Mouse (Mus musculus): ENCODE data around the gene Rab1b.
"Not testable (repeated sequence)": the region's sequence is repeated elsewhere in the genome, so short reads cannot be mapped to it uniquely, and the experiment has no call there.

Rab1b gene

DNA sequence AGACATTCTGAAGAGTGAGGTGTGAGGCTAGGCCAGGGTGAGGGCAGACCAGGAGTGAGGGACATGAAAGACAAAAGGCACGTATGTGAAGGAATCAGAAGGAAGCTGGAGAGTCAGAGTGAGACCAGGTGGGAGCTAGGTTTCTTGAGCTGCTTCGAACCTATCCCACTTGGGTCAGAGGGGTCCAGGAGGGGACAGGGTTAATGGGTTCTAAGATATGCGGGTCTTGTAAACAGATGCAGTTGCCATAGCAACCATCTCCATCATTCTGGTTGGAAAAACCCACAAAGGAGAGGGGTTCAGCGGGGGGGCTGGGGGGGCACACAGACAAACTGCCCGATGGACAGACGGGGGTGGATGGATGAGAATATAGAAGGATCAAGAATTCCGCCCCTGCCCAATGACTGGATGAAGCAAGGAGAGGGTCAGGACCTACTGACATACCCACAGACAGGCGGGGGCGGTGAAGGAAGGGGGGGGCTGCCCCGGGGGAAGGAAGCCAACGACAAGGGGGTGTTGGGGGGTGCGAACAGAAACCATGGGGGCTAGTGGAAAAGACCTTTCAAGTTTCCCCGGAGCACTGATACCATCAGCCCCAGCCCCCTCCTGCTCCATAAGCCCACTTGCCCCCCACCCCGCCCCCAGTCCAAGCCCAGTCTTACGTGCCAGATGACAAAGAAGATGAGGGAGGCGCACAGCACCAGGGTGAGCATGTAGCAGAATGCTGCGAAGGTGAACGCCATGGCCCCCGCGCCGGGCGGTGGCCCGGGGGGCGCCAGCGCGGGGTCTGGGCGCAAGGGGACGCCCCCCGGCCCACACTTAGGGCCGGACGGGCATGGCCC lies 9.1 kb downstream of the Rab1b start:
- DNase-seq = no peak

DNA sequence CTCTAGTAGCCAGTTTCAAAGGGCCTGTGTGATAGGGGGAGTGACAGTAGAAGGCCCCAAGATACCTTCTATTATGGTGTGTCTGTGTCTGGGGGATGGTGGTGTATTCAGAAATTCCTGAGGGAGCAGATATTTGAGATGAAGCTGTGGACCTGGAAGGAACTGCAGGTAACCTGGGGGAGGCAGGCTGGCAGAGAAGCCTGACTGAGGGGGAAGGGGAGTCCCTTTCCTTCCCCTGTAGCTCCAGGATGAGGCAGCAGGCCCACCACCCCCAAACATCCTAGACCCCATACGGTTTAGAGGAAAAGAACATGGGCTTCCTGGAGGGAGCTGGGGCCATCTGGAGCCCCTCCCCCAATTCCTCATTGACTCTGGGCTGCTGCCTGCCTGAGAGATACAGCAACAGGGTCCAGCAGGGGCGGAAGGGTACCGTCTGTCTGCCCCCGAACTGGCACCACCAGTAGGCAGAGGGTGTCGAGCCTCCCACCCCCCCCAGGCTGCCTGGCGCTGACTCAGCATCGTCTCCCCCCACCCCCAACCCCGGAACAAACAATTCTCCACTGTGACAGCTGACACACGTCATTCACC lies 10.9 kb downstream of the Rab1b start:
- DNase-seq = no peak

DNA sequence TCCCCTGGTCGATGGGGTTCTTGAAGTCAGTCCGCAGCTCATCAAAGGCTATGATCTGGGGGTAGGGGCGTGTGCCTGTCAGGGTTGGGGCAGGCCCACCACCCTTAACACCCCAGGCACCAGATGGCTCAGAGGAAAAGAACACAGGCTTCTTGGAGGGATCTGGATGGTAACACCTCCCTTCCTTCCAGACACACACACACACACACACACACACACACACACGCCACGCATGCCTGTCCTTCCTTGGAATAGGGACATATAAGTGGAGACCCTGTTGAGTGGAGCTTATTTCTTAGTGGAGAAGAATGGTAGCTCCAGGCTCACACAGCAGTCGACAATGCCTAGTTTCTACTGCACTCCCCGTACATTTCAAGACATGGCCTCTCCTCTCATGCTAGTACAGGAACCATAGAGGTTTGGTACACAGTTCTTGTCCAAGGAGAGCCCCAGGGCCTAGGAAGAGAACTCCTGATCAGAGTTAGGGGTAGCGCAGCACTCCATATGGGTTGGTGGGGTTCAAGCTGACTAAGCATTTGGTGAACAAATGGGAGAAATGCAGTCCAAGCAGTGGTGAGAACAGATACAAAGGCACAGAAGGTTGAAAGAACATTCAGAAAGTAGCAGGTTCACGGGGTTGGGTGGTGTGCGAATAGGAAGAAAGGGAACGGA lies 12.0 kb downstream of the Rab1b start:
- DNase-seq = no peak

DNA sequence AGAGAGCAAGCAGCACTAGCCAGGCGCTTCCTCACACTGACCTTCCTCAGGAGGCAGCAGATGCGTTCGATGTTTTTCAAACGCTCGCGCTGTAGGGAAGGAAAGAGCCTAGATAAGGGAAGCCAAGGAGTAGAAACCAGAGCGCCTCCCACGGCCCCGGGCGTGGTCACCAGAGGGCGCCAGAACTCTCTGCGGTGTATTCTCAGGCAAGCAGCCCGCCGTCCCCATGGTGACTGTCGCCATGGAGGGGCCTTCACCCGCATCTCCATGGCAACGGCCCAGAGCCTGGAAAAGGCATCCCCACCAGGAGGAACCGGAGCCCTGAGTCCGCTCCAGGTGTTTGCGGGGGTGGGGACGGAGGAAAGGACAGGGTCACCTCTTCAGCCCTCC lies 12.6 kb downstream of the Rab1b start:
- DNase-seq = peak; percentile 97

DNA sequence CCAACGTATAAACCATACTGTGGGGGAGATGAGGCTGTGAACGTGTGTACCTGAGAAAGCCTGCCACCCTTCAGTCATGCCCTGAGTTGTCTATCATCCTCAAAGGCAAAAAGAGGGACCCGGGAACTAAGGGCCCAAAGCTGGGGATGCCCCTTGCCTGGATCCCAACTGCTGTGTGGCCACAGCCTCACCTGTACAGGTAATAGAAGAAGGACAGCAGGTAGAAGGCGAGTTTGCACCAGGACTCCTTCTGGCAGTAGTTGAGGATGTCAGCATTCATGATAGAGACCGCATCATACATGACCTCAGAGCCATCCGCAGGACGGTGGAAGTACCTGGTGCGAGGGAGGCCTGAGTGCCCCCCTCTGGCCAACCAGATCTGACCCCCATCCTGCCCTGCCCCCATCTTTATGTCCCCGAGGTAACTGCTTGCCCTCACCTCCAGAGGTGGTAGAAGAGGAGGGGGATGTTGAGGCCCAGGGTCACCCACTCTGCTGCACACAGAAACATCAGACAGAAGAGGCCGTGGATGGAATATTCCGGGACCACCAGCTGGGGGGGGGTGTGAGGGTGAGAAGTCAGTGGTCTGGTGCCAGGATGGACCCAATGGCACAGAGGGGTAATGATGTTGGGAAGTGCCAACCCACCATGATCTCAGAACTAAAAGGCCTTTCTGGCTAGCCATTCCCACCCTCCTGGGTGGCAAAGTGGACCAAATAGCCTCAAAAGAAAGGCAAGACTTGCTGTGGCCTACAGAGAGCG lies 13.2 kb downstream of the Rab1b start:
- DNase-seq = no peak

DNA sequence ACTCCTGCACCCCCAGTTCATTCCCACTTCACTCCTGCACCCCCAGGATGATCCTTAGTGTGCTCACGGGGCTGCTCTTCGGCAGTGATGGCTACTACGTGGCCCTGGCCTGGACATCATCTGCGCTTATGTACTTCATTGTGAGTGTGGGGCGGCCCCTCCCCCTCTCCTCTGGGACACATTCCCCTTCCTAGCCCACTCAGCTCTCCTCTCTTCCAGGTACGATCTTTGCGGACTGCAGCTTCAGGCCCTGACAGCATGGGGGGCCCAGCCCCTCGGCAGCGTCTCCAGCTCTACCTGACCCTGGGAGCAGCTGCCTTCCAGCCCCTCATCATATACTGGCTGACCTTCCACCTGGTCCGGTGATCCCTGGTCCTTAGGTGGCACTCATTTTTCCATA lies 14.8 kb downstream of the Rab1b start:
- DNase-seq = no peak

DNA sequence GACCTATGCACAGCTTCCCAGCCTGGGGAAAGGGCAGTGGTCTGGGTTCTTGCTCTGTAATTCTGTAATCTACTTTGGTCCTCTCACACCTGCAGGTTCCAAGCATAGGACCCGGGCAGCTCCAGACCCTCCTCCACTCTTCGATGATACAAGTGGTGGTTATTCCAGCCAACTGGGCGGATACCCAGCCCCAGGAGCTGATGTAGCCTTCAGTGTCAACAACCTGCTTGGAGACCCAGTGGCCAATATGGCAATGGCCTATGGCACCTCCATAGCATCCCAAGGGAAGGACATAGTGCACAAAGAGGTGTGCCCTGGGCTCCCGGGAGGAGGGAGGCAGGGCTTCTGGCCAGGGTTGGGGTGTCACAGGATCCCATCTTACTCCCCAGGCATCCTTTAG lies 17.5 kb downstream of the Rab1b start:
- no peak for DNase-seq

DNA sequence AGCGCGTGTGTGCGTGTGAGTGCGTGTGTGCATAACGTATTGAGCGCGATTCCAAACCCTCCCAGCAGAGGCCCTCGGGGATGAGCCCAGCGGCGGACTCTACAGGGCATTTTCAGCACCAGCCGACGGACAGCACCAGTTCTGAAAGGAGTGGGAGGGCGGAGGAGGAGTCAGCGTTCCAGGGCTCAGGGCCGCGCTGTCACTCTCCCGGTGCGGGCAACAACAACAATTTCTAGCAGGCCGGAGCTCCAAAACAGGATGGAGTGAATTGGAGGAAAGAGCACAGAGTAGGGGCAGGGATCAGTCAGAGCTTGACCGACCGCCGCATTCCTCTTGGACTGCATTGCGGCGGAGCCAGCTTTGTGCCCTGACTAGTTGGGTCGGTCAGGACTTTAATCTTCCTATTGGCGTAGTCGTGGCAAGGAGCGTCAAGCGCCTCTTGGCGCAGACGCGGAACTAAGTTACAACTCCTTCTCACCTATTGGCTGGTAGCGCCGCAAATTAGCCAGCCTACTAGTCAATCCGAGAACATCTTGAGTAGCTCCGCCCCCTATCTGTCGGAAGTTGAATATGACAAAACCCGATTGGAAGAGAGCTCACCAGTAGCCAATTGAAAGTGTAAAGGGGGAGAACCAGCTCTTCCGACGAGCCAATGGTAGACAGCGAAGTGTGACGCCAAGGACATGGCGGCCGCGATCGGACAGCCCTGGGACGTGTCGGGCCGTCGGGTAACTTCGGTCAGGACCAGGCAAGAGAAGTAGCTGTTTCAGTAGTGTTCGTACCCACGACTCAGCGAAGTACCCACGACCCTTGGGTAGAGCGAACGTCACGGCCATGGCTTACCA lies 18.8 kb downstream of the Rab1b start, which contains the start of gene Yif1a:
Gene Yif1a, plus strand, starts transcription at position 655 of the 845 bp plus-strand sequence.
- peak; percentile 92 for DNase-seq

DNA sequence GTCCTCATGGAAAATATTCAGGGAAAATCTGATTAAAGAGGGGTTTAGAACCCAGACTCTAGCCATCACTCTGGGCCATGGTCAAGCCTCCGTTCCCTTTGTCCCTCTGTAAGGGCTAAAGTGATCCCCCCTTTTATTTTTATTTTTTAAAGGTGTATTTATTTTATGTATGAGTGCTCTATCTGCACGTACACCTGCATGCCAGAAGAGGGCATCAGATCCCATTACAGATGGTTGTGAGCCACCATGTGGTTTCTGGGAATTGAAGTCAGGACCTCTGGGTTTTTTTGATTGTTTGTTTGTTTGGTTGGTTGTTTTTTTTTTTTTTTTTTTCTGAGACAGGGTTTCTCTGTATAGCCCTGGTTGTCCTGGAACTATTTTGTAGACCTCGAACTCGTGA lies 20.3 kb downstream of the Rab1b start:
- DNase-seq = not testable (repeated sequence)

DNA sequence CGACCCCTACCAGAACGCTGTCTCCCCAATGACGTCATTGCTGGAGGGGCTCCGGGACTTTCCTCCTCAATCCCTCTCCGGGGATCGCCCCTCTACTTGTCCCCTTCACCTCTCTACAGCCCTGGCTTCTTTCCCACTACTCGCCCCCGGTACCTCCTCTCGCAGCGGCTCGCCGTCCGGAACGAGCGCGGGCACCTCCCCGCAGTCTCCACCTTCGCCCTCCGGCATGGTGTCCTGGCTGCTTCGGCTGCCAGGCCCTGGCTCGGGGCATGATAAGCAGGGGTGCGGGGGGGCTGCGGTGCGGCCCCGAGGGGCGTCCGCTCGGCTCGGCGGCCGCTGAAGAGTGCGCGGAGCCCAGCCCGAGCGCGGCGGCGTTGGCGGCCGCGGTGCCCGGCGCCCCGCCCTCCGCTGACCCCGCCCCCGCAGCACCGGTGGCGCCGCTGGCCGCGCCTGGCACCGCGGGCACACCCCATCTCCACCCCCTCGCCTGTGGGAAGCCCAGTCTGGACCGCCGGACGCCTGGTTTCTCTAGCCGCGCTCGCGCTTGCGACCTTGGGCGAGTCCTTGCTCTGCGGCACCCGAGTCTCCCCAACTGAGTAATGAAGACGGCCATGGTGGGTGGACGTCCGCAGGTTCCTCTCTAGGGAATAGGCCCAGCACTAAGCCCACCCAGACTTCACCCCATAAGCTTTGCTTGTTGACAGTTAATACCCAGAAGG lies 21.6 kb downstream of the Rab1b start, which contains the start of gene Tmem151a:
Gene Tmem151a, minus strand, starts transcription at position 387 of the 719 bp plus-strand sequence.
- peak; percentile 69 for DNase-seq

DNA sequence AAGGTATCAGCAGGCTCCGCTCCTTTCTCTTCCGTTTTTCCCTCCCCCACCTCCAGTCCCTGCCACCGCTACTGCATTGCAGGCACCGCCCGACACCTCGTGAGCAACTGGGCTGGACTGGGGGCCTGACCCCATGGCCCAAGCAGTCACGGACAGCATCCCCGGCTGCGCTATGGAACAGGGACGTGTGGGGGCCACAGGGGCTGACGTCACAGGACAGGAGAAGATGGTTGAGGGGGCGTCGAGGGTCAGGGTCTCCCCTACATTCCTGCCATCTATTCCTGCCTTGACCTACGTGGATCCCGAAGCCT lies 22.1 kb downstream of the Rab1b start:
- no peak for DNase-seq

DNA sequence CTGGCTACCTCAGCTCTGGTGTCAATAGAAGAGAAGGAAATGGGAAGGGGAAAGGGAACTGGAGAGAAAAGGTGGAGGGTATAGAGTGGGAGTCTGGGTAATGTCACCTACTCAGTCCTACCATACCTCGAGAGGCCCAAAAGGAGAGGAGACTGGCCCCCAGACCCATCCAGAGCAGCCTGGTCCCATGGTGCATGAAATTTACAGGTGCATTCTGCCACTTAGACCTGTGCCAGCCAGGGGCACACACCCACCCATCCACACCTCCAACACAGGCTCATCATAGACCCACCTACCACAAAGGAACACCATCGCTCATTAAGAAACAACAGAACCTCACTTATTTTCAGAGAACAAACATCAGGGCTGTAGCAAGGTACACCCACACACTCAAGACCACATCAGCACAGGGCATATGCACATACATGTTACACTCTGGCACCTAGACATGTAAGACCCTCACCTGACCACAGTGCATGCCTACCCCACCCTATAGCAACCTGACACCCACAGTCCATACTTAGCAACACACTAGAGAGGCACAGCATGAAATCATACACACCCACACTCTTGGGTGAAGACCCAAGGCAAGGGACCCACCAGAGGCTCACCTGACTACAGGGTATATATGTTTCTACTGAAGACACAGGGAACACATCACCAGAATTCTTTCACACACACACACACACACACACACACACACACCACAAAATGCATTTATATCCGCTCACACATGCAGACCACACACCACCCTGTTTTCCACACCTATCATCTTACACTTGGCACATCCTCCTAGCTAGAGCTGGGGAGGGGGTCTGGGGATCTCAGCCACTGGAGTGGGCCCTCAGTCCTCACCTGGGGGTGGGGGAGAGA lies 22.7 kb downstream of the Rab1b start:
- no peak for DNase-seq

DNA sequence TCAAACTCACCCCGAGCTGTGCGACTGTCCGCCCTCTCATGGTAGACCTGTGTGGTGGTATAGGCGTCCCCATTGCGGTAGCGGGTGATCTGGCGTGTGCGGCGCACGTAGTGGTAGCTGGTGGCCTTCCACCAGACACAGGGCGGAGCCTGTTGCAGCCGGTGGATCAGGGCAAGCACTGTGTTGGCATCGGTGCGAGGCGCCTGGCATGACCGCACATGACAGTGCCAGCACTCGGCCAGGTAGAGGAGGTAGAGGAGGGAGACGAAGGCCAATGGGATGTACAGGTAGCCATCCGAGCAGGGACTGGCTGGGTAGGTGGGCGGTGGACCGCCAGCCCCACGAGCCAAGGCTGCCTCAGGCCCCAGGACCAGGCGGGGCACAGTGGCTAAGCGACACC lies 24.3 kb downstream of the Rab1b start:
- no peak for DNase-seq

DNA sequence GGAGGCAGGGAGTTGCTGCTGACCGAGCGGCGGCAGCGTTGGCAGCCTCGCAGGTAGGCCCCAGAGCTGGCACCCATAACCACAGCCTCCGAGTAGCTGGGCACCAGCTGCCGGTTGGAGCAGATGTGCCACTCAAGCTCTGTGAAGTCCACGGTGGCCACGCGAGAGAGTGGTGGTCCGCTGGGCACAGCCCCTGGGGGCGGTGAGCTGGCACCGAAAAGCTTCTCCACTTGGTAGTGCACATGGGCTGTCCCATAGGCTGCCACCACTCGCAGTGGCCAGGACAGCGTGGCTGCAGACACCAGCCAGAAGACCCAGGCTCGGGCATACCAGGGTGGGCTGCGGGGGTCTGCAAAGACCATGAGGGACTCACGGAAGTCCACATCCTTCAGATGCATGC lies 24.9 kb downstream of the Rab1b start:
- DNase-seq = no peak

DNA sequence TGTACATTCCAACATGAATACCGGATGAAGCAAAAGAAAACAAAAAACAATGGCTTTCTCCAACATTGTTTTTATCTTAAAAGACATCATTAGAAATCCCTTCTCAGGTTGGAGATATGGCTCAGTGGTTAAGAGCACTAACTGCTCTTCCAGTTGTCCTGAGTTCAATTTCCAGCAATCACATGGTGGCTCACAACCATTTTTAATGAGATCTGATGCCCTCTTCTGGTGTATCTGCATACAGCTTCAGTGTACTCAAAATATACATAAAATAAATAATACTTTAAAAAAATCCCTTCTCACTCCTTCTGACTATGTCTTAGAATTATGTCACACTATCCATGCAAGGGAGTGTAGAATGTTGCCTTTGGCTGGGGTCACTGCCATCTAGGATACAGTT lies 27.6 kb downstream of the Rab1b start:
- no peak for DNase-seq

DNA sequence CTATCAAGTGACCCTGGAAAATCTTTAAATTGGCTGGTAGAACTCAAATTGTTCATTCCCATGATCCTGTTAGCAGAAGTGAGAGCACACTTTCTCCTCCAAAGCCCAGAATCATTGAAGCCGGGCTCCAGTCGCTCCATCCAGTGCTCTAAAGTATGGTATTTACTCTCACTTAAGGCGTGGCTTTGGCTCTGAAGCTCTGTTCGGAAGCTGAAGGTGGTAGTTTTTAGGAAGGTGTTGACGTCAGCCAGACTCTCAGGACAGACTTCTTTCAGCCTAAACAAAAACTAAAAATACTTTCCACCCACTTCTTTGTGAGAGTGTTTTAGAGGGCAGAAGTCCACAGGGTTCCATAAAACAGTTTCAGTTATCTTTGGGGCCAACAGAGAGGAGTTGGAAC lies 33.4 kb downstream of the Rab1b start:
- no peak for DNase-seq

DNA sequence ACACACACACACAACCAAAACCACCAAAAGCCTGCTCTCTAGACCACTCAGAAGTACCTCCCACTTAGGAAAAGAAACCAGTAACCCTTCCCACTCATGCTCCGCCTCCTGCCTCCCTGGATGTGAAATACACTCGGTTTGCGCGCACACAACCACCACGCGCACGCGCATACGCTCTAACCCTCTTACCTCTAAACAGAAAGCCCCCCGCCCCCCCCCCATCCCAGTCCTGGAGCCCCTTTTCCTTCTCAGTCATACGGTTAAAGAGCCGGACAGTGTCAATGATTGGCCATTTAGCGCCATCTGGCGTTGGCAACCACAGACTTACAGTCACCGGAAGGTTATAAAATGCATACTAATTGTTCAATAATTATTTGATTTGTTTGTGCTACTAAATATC lies 33.8 kb downstream of the Rab1b start:
- DNase-seq = no peak

DNA sequence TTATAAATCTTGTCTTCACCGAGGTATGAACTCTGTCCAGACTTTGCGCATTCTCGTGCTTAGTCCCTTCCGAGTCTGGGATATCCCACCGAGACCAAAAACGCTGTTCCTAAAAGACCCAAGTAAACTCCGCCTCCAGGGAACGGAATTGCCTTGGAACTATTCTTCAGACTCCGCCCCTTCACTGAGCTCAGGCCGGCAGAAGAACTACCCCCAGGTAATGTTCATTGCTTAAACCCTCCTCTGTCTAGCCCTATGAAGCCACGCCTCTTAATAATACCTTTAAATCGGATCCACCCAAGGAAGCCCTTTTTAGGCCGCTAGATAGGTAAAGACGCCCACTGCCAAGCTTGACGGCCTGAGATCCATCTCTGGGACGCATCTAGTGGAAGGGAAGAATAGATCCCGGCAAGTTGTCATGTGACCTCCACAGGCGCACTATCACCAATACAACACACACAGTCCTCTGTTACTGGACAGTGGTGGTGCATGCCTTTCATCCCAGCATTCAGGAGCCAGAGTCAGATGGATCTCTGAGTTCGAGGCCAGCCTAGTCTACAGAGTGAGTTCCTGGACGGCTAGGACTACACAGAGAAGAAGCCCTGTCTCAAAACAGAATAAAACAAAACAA lies 34.4 kb downstream of the Rab1b start:
- no peak for DNase-seq

DNA sequence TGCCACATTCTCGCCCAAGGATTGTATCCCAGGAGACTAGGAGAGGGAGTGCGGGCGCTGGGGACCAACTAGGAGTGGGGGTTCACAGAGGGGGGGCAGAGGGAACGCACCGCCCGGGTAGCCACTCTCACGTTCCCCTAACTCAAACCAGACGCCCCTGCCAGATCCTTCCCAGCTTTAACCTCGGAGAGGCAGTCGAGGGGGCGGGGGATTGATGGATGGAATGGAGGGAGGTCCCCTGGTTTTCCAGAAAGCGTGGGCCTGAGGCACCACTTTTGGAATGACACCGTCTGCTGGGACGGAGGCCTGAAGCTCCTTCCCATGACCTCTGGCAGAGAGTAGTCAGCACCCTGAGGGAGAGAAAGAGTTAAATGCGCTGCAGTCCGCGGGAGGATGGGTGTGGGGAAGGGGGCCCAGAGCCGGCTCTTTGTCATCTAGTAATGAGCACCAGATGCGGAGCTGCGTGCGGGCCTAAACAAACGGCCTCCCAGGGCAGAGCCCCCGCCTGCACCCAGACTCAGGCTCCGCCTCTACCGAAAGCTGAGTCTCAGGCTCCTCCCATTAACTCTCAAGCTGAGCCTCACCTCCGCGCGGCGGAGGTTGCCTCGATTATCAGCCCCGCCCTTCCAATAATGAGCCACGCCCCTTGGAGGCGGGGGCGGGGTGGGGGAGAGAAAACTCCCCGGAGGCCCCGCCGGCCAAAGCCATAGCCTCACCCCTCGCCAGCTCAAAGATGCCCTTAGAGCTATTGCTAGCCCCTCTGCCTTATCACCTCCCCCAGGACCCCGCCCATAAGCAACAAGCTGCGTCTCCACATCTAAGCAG lies 35.1 kb downstream of the Rab1b start:
- DNase-seq = no peak
